Mouse (Mus musculus) heart, adult 18-20 months (tissue): ENCODE data around the gene Enpp6. TPM values are rescaled to one million over a fixed set of nuclear protein-coding genes. Genes with fewer than 3 reads are reported as not detected.

Experiments
- DNase-seq, 2 experiments: peaks; one replicate each; pipeline ENCODE4 v3.0.0; 2021 to 2022; ENCODE audit warnings: mixed read lengths in 1 of 2
- total RNA-seq, 2 experiments: library from RNA; stranded (reverse); gene quantifications; 2 replicates each; pipeline ENCODE4 v1.2.3; 2021

Enpp6 gene
- total RNA-seq, 2 experiments from 2014 or later = 2.8 to 3.9 TPM

DNA sequence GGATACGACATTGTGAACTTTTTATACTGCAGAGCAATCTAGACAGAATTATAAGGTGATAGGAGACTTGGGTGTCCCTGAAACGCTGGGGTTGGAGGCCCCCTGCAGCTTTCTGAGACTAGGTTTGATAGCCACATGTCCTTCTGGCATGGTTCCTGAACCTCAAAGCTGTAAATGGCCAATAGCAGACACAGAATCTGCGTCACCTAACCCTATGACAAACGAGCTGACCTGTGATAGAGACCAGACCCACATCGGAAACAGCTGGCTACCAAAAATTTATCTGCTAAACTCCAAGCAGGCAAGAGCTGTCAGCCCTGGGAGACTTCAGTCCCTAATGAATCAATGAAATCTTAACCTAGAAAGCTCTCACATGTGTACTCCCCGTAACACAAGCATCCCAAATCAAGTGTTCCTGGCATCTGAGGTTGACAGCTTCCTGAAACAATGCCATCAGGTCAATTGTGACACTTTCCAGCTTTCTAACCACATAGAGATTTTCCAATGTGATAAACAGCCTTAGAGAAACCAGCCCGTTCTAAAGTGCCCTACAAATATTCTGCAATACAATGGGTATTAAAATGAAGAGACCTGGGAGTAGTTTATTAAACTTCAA is 74.5 kb downstream of the Enpp6 start:
- no peak for DNase-seq

DNA sequence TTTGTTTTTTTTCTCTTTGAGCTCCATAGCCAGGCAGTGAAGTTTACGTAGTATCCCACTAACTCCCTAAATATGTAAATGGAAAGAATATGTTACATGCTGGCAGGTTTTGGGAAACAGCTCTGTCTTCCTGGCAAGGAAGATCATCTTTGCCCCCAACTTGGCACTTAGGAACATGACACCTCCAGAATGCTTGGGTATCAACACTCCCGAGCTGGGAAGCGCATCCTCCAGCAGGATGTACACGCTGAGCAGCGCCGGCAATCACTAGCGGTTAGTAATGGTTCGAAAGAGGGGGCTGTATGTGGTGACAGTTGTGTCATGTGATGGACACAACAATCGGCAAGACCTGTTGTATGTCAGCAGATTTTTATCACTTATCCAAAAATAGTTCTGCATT is 80.4 kb downstream of the Enpp6 start:
- DNase-seq = no peak

DNA sequence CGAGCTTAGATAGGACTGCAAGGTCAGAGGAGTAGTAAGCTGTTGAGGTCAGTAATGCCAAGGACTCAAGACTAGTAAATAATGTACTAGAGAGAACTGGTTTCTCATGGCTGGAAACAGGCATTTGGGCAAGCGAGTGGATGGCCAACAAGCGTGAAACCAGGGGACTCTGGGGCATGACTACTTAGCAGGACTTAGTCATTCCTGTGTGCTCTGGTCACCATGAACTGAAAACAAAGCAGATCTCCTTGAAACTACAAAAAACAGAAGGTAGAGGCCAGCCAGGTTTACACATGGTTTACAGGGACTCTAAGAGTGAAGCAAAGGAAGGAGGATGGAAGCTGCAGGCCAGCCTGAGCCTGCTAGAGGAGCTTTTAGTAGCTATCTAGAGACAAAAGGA is 82.9 kb downstream of the Enpp6 start:
- no peak for DNase-seq

- DNase-seq = no peak
These were observed 85.3 kb downstream of the Enpp6 start for GRCm38 (mm10) chr8:47072001-47072400.

DNA sequence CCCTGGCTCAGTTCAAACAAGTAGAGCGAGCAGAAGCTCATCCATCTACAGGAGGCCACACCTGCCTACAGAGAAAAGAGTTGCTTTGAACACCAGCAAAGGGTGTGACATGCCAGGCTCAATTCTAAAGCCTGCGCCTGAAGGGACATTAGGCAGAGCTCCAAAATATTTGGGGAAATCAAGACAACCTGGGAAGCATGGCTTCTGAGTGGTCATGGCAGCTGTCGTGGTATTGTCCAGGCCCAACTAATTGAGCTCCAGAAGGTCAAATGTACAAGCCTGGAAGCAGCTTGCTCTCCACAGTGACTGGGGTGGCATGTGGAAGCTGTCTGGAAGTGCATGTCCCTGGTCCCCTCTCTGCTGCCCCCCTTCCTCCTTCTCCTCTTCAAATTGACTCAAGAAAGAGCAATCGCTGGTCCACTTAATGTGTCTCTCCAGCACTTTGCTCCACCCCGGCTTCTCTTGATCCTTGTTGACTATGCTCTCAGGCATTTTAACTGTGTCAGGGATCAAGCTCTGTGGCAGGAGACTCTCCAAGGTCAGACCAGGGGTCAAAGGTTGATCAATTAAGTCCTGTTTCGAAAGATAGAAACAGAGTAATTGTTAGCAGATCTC is 89.4 kb downstream of the Enpp6 start:
- no peak for DNase-seq

DNA sequence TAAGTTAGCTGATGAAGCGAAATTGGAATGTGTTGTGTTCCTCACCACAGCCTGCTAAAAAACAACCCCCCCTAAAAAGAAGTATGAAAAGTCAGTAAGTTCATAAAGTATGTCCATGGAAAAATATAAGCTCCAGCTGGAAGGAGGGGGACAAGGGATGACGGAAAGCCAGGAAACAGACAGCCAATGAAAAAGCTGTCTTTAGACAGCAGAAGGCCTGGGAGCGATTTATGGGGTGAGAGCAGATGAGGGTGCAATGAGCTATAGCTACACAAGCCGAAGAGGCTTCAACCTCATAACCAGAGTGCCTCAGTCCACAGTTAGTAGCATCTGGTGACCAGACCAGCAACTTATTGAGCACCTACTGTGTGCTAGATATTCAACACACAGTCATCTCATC is 93.3 kb downstream of the Enpp6 start:
- DNase-seq = no peak

GRCm38 (mm10) chr8:47082201-47083027 is 95.7 kb downstream of the Enpp6 start:
- DNase-seq = peak; percentile 8 to 38

DNA sequence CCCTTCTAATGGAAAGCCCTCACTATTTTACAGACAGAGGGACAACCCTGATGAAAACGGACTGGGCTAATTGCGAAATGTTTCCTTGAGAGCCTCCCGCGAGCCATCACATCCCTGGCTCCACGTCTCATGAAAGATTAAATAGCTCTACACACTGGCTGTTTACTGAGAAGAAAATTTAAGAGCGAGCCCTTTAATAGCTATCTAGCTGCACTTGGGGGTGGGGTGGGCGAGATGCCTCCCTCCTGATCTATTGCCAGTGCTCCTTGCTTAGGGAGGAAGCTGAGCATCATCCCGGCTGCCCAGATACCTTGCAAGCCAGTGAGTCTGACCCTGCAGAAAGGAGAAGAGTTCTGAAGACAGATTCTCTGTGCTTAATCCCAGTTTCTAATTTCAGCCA is 103.3 kb downstream of the Enpp6 start:
- DNase-seq = no peak

GRCm38 (mm10) chr8:47105617-47106016 is 118.9 kb downstream of the Enpp6 start:
- no peak for DNase-seq

DNA sequence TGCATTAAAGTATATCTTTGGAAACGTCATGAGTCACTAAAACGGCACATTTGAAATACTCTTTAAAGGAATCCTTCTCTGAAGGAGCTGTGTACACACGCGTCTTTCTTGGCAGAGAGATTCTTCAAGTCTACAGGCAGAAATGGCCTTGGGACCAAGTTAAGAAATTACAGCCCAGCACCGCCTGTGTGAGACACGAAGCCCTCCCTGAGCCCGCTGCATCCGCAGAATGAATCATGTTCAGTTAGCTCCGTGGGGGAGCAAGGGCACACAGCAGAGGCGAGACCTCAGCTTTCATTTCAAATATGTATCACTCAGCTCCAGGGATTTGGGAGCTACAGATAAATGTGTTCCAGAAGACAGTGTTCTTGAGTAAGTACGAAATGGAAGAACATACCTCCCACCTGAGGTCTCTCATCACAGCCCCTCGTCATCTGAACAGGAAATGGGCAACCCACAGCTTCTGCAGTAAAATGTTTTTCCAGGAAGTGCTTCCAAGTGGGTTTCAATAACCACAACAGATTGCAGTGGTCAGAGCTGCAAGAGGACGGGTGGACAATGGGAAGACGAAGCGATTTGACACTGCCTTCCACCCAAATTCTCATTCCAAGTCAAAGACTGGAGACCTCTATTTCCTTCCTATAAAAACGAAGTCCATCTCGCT is 127.6 kb downstream of the Enpp6 start:
- DNase-seq = no peak

DNA sequence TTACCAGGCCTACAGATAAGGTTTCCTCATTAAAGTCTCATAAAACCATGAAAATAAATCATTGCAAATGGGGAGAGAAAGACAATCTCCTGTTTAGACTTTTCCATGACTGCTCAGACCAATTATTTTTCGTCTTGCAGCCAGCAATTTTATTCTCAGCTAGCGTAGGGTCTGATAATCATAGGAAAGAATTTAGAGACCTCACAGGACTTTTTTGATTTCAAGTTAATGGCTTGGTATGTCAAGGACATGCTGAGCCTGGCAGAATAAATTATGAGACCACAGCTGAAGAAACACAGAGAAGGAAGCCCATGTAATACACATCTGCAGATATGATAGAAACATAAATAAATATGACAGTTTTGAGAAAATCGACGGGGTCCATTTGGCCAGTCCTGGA is 130.6 kb downstream of the Enpp6 start:
- DNase-seq = no peak

DNA sequence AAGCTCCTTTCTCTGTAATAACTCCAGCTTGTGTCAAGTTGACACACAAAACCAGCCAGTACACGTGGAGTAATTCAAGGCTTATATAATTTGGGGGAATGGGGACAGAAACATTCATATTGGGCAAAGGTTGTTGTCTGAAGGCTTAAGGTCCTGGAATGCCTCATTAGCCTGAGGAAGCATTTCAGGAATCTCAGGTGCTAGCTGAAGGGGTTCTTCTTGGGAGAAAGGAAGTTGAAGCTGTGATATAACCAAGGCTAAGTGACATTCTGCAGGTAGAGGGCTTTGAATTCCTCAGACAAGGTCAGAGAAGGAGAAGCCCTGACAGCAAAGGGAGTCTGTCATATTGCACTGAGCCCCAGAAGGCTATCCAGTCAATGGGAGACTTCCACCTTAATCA is 133.2 kb downstream of the Enpp6 start:
- no peak for DNase-seq

DNA sequence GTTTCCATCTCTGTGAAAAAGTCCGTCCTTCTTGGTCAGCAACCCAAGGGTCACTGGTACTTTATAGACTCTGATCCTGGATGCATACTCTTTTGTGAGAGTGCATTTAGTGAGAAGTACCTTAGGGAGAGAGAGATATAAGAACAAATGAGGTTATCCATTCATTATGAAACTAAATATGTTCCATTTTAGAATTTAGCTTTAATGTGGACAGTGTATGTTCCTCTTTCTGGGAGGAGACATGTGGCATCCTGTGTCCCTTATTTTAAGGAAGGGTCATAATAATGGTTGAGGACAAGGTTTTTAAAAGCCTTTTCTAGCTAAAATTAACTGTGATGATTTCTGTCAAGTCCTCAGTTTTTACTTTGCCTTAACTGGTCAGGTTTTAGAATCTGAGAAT is 142.2 kb downstream of the Enpp6 start:
- no peak for DNase-seq

DNA sequence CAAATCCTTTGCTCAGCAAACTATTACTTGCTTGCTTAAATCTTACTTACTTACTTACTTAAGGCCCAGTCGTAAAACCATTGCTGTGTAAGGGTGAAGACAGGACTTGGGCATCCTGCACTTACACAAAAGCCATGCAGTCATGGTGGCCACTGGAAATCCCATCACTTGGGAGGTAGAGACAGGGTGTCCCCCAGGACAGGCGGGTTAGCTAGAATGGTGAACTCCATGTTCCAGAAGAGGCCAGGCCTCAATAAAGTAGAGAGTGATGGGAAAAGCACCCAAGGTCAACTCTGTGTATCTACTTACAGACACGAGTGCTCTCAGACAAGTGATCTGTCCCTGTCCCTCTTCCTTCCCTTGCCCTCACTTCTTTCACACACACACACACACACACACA is 146.7 kb downstream of the Enpp6 start:
- DNase-seq = no peak

DNA sequence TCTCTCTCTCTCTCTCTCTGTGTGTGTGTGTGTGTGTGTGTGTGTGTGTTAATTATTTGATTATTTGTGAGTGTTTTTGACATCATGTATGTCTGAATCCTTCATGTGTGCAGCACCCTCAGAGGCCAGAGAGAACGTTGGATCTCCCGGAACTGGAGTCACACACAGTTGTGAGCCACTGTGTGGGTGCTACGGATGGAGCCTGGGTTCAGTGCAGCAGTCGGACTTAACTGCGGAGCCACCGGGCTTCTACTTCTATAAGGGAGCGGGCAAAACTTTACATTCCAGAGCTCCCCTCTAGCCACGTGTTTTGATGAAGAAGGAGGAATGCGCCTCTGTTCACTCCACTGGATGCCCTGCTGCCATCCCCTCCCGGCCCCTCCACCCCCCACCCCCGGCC is 148.0 kb downstream of the Enpp6 start:
- DNase-seq = no peak

GRCm38 (mm10) chr8:47135586-47135985 is 148.9 kb downstream of the Enpp6 start:
- DNase-seq = peak in 1 of 2 experiments; percentile 4

GRCm38 (mm10) chr8:47136047-47136446 is 149.4 kb downstream of the Enpp6 start:
- DNase-seq = no peak

- DNase-seq = no peak
These were observed 158.6 kb downstream of the Enpp6 start for GRCm38 (mm10) chr8:47145258-47145657.

Other genes with a start within 250 kb of the Enpp6 start
- gene Irf2, start 247.2 kb upstream of the Enpp6 start, total RNA-seq = 10 to 100 TPM; 31.2 to 40.1 TPM